Mouse (Mus musculus): ENCODE results near the gene Ptp4a2. TPM values are rescaled to one million over a fixed set of nuclear protein-coding genes. Genes with fewer than 3 reads are reported as not detected.

Gene Ptp4a2
- polyA plus RNA-seq, 1 experiment from 2014 or later = 370 TPM

DNA sequence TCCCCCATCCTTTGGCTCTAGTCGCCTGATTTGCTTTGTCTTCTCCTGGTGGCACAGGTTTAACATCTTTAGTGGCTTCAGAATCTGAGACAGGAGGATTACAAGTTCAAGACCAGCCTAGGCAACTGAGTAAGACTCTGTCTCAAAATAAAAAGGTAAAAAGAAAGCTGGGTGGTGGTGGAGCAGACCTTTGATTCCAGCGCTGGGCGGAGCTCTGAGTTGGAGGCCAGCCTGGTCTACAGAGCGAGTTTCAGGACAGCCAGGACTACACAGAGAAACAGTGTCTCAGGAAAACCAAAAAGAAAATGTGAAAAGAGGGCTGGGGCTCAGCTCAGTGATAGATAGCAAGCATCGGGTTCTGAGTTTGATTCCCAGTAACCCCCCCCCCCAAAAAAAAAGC, 27.5 kb upstream of the Ptp4a2 start:
- Histone ChIP-seq H3K4me3 (no peak overlapping the region), H3K27me3 (no peaks in the 10 kb centered on the region), H3K4me2 (replicated peaks) (no peak overlapping the region), H3K4me1 (peaks cover 21% of the 10 kb centered on the region), H3K27ac (no peak overlapping the region), H3K36me3 (no peaks in the 10 kb centered on the region), H3K9me3 (no peaks in the 10 kb centered on the region), H3K9ac (no peak overlapping the region)
- no peak for ATAC-seq (ENCODE audit: low FRiP score, low read depth)
- WGBS = 90% methylated on average over 5 of the region's 5 CpGs

DNA sequence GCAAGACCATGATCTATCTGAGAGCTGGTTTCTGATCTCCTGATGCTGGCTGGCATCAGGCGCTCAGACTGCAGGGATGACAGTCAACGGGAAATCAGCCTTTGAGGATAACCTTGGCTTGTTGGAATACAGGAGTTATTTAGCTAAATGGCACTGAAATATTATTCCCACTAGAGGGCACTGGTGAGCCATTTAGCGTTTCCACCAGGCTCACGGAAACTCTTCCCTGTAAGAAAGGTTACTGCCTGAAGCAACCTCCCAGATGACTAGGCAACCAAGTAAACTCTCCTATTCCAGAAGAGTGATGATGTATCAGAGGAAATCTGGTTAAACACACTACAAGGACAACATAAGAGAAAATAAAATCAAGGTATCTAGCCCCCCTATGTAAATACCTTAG, 25.8 kb upstream of the Ptp4a2 start:
- ATAC-seq (ENCODE audit: low FRiP score, low read depth) = peak; percentile 48; the same call in 1 of the 2 replicates
- H3K4me1 ChIP-seq = peaks cover 26% of the 10 kb centered on the region
- no peaks in the 10 kb centered on the region for H3K9me3 ChIP-seq
- no peaks in the 10 kb centered on the region for H3K36me3 ChIP-seq
- no peak overlapping the region for H3K4me3 ChIP-seq
- WGBS = 3% methylated on average over 4 of the region's 4 CpGs
- no peak overlapping the region for H3K4me2 ChIP-seq (replicated peaks)
- no peaks in the 10 kb centered on the region for H3K27me3 ChIP-seq
- H3K27ac ChIP-seq = no peak overlapping the region
- no peak overlapping the region for H3K9ac ChIP-seq

DNA sequence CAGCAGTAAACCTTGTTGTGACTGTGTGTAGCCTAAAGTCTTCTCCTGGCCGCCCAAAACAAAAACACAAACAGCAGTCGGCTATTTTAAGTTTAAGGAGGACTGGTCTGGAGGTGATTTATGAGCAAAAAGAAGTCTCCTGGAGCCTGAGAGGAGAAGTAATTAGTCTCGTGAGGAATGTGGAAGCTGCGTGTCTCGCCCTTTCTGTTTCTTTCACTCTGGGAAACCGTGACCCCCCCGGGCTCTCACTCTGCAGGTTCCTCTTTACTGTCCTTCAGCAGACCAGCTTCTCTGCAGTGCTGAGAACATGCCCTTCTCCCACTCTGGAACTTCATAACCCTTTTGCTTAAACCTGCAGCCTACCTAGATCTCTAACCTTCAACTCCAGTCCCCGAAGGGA, 22.3 kb upstream of the Ptp4a2 start:
- H3K4me3 ChIP-seq = no peak overlapping the region
- peak overlapping the region; percentile 25; the same call in 1 of the 2 replicates for H3K9ac ChIP-seq
- WGBS = 17% methylated on average over 8 of the region's 8 CpGs
- H3K9me3 ChIP-seq = no peaks in the 10 kb centered on the region
- H3K27me3 ChIP-seq = no peaks in the 10 kb centered on the region
- peaks cover 21% of the 10 kb centered on the region for H3K4me1 ChIP-seq
- H3K4me2 ChIP-seq (replicated peaks) = 0 out of 2 replicates have a peak overlapping the region, but pooled peaks have one; percentile 3
- 0 out of 2 replicates have a peak overlapping the region, but pooled peaks have one; percentile 6 for H3K27ac ChIP-seq
- no peak for ATAC-seq (ENCODE audit: low FRiP score, low read depth)
- no peaks in the 10 kb centered on the region for H3K36me3 ChIP-seq

DNA sequence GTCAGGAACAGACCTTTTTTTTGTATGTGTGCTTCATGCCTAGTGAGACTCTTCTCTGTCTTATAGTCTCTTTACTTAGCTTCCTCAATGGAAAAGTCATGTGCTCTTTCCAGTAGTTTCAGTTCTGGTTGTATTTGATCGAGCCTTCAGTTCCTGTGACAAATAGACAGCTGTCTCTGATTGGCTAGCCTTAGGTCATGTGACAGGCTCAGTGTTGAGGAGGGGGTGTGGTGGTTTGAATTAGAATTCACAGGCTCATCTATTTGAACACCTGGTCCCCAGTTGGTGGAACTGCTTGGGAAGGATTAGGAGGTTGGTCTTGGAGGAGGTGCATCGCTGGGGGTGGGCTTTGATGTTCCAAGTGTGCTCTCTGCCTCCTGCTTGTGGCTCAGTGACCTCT, 21.4 kb upstream of the Ptp4a2 start:
- H3K4me3 ChIP-seq = no peak overlapping the region
- H3K36me3 ChIP-seq = no peaks in the 10 kb centered on the region
- H3K4me2 ChIP-seq (replicated peaks) = no peak overlapping the region
- H3K9ac ChIP-seq = no peak overlapping the region
- ATAC-seq (ENCODE audit: low FRiP score, low read depth) = no peak
- no peaks in the 10 kb centered on the region for H3K9me3 ChIP-seq
- WGBS = 91% methylated on average over 2 of the region's 2 CpGs
- H3K4me1 ChIP-seq = peaks cover 29% of the 10 kb centered on the region
- H3K27me3 ChIP-seq = no peaks in the 10 kb centered on the region
- no peak overlapping the region for H3K27ac ChIP-seq

DNA sequence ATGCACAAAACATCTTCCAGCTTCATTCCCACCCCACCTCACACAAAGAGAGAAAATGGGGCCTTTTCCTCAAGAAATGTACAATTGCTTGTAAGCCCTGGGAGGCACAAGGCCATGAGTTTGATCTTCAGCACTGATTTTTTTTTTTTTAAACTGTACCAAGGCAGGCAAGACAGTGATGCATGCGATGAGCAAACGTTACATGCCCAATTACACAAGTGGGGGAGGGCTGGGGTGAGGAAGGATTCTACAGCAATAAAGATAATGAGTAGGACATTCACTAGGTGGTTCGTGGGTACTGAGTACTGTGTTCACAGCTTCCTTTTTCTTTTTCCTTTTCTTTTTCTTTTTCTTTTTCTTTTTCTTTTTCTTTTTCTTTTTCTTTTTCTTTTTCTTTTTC, 20.5 kb upstream of the Ptp4a2 start:
- ATAC-seq (ENCODE audit: low FRiP score, low read depth) = no peak
- Histone ChIP-seq H3K27me3 (no peaks in the 10 kb centered on the region), H3K4me2 (replicated peaks) (no peak overlapping the region), H3K27ac (no peak overlapping the region), H3K36me3 (no peaks in the 10 kb centered on the region), H3K4me3 (no peak overlapping the region), H3K4me1 (peaks cover 37% of the 10 kb centered on the region), H3K9me3 (no peaks in the 10 kb centered on the region), H3K9ac (no peak overlapping the region)
- WGBS = 65% methylated on average over 3 of the region's 3 CpGs

DNA sequence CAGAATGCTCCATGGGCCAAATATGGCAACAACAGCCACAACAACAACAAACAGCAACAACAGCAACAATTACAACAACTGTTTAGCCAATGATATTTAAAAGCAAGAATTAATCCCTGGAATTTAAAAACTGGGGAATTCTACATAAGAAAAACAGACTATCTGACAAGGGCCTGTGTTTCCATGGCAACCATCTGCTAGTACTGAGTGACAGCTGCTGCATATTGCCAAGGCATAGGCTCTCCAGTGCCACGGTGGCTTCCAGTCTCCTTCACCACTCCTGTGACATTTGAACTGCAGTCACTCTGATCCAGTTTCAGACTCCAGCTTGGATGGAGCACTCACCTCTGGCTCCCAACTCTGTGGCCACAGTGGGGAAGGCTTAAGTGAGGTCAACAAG, 19.6 kb upstream of the Ptp4a2 start:
- H3K27ac ChIP-seq = no peak overlapping the region
- H3K4me1 ChIP-seq = peaks cover 46% of the 10 kb centered on the region
- H3K9me3 ChIP-seq = no peaks in the 10 kb centered on the region
- no peaks in the 10 kb centered on the region for H3K36me3 ChIP-seq
- no peak overlapping the region for H3K9ac ChIP-seq
- H3K27me3 ChIP-seq = no peaks in the 10 kb centered on the region
- 30% methylated on average over 1 of the region's 1 CpGs for WGBS
- ATAC-seq (ENCODE audit: low FRiP score, low read depth) = no peak
- H3K4me3 ChIP-seq = no peak overlapping the region
- no peak overlapping the region for H3K4me2 ChIP-seq (replicated peaks)

DNA sequence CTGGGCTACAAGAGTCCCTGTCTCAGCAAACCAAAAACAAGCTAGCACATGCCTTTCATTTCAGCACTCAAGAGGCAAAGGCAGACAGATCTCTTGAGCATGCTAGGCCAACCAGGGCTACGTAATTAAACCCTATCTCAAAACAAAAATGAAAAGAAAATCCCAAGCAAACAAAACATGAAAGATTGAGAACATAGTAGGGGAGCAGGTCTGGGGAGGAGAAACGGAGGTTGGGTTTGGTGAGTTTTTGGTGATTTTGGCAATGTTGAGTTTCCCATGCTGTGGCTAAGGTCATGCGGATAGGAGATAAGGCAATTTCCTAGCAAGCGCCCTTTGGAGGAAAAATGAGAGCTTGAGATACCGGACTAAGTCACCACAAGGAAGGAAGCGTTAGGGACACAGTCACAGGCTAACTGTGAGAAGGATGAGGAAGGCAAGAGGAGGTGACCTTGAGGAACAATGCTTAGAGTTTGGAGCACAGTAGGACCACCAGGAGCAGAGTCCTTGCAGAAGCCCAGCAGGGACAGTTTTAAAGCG, 18.3 kb upstream of the Ptp4a2 start:
- no peak overlapping the region for H3K4me2 ChIP-seq (replicated peaks)
- 93% methylated on average over 7 of the region's 7 CpGs for WGBS
- H3K9me3 ChIP-seq = no peaks in the 10 kb centered on the region
- peaks cover 48% of the 10 kb centered on the region for H3K4me1 ChIP-seq
- no peak overlapping the region for H3K4me3 ChIP-seq
- no peak overlapping the region for H3K9ac ChIP-seq
- no peak for ATAC-seq (ENCODE audit: low FRiP score, low read depth)
- no peak overlapping the region for H3K27ac ChIP-seq
- H3K27me3 ChIP-seq = no peaks in the 10 kb centered on the region
- no peaks in the 10 kb centered on the region for H3K36me3 ChIP-seq

DNA sequence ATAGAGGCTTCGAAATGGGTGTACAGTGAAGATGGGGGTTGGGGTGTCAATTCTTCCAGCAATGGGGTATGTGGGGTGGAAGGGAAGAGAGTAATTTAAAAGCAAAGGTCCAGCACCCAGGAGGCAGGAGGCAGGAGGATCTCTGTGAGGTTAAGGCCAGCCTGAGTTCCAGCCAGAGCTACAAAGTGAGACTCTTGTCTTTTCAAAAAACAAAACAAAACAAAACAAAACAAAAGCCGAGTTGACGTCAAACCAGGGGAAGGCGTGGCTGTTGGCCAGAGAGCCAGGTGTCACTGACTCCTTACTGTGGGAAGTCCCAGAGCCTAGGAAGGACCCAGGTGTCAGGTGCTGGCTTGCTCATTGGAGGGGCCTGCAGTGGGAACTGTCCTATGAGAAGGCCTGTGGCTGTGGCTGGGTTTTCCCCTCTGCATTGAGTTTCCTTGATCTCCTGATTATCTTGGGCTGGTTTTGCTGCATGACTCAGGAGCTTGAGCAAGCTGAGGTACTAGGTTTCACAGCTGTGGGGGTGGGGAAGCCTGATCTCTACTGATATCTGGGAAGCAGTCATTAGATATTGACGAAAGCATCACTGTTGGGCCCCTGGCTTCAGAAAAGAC, 17.2 kb upstream of the Ptp4a2 start:
- Histone ChIP-seq H3K4me3 (no peak overlapping the region), H3K4me2 (replicated peaks) (no peak overlapping the region), H3K4me1 (peaks cover 45% of the 10 kb centered on the region), H3K36me3 (no peaks in the 10 kb centered on the region), H3K27me3 (no peaks in the 10 kb centered on the region), H3K27ac (peak overlapping the region; percentile 1; the same call in 1 of the 2 replicates), H3K9me3 (no peaks in the 10 kb centered on the region), H3K9ac (no peak overlapping the region)
- ATAC-seq (ENCODE audit: low FRiP score, low read depth) = no peak
- 74% methylated on average over 5 of the region's 5 CpGs for WGBS

DNA sequence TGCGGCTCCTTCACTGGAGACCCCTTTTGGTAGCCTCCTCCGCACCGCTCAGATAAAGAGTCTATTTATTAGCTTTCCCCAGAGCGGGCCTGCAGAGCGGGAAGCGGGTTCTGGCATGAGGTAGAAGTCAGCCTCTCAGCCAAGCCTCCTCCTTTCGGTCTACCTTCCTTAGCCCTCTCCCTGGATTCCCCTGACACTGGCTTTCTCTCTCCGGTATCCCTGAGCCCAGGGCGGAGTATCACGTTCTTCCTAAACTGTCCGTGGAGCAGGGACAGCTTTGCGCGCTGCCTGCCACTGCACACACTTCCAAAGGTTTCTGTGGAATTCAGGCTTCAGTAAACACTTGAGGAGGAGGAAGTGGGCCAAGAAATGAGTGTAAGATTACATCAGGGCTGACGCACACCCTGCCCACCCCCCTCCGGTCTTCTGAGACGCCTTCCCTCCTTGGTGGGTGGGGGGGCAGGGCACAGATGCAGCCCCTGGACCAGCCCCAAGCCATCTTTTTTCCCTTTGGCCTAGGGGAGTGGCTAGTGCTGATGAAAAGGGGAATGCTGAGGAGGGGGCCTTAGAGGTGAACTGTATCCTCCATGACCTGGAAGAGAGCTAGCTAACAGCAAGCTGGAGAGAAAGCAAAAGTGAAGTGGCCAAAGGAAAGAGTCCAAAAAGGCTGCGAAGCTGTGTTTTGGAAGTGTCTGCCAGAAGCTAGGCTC, 15.7 kb upstream of the Ptp4a2 start:
- H3K4me2 ChIP-seq (replicated peaks) = peak overlapping the region; percentile 57
- ATAC-seq (ENCODE audit: low FRiP score, low read depth) = peak; percentile 88
- peak overlapping the region; percentile 26 for H3K4me3 ChIP-seq
- no peaks in the 10 kb centered on the region for H3K36me3 ChIP-seq
- WGBS = 4% methylated on average over 17 of the region's 17 CpGs
- H3K27ac ChIP-seq = peak overlapping the region; percentile 96
- no peaks in the 10 kb centered on the region for H3K9me3 ChIP-seq
- H3K9ac ChIP-seq = peak overlapping the region; percentile 48
- peaks cover 43% of the 10 kb centered on the region for H3K4me1 ChIP-seq
- H3K27me3 ChIP-seq = no peaks in the 10 kb centered on the region

DNA sequence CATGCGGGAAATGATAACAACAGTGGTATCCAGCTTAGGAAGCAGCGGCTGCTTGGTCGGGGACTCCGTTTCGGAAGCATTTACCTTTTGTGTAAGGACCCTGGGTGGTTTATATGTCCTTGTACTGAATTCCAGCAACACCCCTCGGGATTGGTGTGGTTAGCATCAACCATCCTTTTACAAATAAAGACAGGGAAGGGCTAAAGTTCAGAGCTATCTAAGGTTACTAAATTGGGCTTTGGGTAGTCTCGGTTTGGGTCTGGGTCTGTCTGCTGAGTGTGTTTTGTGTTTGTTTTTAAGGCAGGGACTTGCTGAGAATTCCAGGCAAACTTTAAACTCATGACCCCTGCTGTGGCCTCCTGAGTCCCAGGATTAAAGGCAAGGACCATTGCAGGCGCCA, 15.2 kb upstream of the Ptp4a2 start:
- Histone ChIP-seq H3K27me3 (no peaks in the 10 kb centered on the region), H3K9me3 (no peaks in the 10 kb centered on the region), H3K36me3 (no peaks in the 10 kb centered on the region), H3K9ac (peak overlapping the region; percentile 48; the same call in 1 of the 2 replicates), H3K4me2 (replicated peaks) (peak overlapping the region; percentile 57), H3K4me3 (peak overlapping the region; percentile 26; the same call in 1 of the 2 replicates), H3K4me1 (peaks cover 43% of the 10 kb centered on the region), H3K27ac (peak overlapping the region; percentile 96)
- ATAC-seq (ENCODE audit: low FRiP score, low read depth) = no peak
- WGBS = 22% methylated on average over 8 of the region's 8 CpGs

DNA sequence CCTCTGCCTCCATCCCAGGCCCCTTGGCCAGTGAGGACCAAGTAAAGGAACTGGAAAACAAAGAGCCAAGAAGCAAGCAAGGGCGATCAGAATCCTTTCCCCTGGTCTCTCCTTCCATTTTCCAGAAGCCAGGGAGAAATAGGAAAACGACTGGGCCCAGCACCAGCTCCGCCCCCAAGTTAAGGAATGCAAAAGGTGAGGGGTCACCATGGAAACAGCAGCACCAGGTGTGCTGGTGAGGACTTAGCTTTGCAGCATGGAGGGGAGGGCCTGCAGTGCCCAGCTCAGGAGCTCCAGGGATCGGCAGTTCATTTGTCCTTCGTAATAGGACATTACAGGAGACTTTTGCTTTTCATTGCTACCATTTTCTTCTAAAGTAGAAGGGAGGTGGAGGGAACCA, 13.0 kb upstream of the Ptp4a2 start:
- Histone ChIP-seq H3K9ac (no peak overlapping the region), H3K27me3 (no peaks in the 10 kb centered on the region), H3K9me3 (no peaks in the 10 kb centered on the region), H3K4me3 (no peak overlapping the region), H3K4me1 (peaks cover 35% of the 10 kb centered on the region), H3K4me2 (replicated peaks) (no peak overlapping the region), H3K27ac (no peak overlapping the region), H3K36me3 (no peaks in the 10 kb centered on the region)
- 30% methylated on average over 5 of the region's 5 CpGs for WGBS
- no peak for ATAC-seq (ENCODE audit: low FRiP score, low read depth)

DNA sequence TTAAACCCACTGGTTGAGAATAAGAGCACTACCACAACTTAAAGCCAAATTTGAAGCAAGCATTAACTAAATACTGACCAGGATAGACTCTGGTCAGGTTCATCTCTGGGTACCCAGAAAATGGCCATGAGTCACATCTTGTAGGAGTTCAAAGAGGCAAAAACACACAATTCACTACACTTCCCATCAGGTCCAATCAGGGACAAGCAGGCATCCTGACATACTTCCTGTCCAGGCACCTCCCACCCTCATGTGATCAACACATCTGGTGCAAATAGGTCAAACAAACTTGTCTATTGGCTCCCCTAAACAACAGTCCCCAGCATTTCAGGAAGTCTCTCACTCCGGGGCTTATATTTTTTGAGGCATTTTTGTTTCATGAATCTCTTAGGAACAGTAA, 7.7 kb upstream of the Ptp4a2 start:
- no peak for ATAC-seq (ENCODE audit: low FRiP score, low read depth)
- 76% methylated on average over 1 of the region's 1 CpGs for WGBS

More for the DNA sequence above, 7.7 kb upstream of the Ptp4a2 start:
- Histone ChIP-seq H3K9me3 (no peaks in the 10 kb centered on the region), H3K36me3 (no peaks in the 10 kb centered on the region), H3K27me3 (no peaks in the 10 kb centered on the region), H3K4me1 (no peaks in the 10 kb centered on the region), H3K4me2 (replicated peaks) (no peak overlapping the region), H3K4me3 (no peak overlapping the region), H3K27ac (no peak overlapping the region), H3K9ac (no peak overlapping the region)

Data from limb, embryonic 13.5 days (tissue).